Mouse (Mus musculus) urinary bladder, adult 2 months (tissue): ENCODE data around the gene Mxd3. TPM values are rescaled to one million over a fixed set of nuclear protein-coding genes. Genes with fewer than 3 reads are reported as not detected.

Experiments
- polyA plus RNA-seq: library from polyadenylated mRNA; depleted of rRNA; stranded (reverse); fragments of >200 nt; gene quantifications from 2 replicates; pipeline ENCODE4 v1.2.3, GENCODE M21; 2012; rRNA removed

Mxd3 gene
- polyA plus RNA-seq, 1 experiment = 1.9 TPM

Other genes starting within 250 kb of the Mxd3 start
- gene Uimc1, start 229.5 kb downstream of the Mxd3 start, polyA plus RNA-seq = 30.8 and 31.4 TPM in 2 replicates
- 30.0 and 34.6 TPM in 2 replicates for gene Zfp346, start 224.5 kb downstream of the Mxd3 start, polyA plus RNA-seq
- not detected in 2 replicates for gene Gm17617, start 196.3 kb downstream of the Mxd3 start, polyA plus RNA-seq
- 0.15 and 0.66 TPM in 2 replicates for gene Fgfr4, start 177.2 kb downstream of the Mxd3 start, polyA plus RNA-seq
- 25.8 and 32.1 TPM in 2 replicates for gene Nsd1, start 120.0 kb downstream of the Mxd3 start, polyA plus RNA-seq
- gene Prelid1, start 9.3 kb downstream of the Mxd3 start, polyA plus RNA-seq = 168 and 176 TPM in 2 replicates
- gene Rab24, start 7.9 kb downstream of the Mxd3 start, polyA plus RNA-seq = 100.0 and 134 TPM in 2 replicates
- 67.3 and 72.5 TPM in 2 replicates for gene Lman2, start 33.0 kb upstream of the Mxd3 start, polyA plus RNA-seq
- 2.0 and 2.7 TPM in 2 replicates for gene Rgs14, start 39.9 kb upstream of the Mxd3 start, polyA plus RNA-seq
- gene Slc34a1, start 68.4 kb upstream of the Mxd3 start, polyA plus RNA-seq = 0.44 and 0.52 TPM in 2 replicates
- not detected in 2 replicates for gene Pfn3, start 85.4 kb upstream of the Mxd3 start, polyA plus RNA-seq
- gene F12, start 97.0 kb upstream of the Mxd3 start, polyA plus RNA-seq = 0.06 and 0.07 TPM in 2 replicates
- gene Grk6, start 115.2 kb upstream of the Mxd3 start, polyA plus RNA-seq = 37.4 and 42.4 TPM in 2 replicates
- gene Prr7, start 134.4 kb upstream of the Mxd3 start, polyA plus RNA-seq = 3.5 and 3.8 TPM in 2 replicates
- 43.0 and 45.3 TPM in 2 replicates for gene Dbn1, start 158.3 kb upstream of the Mxd3 start, polyA plus RNA-seq
- 382 and 383 TPM in 2 replicates for gene Pdlim7, start 183.9 kb upstream of the Mxd3 start, polyA plus RNA-seq
- gene Dok3, start 199.5 kb upstream of the Mxd3 start, polyA plus RNA-seq = 5.1 and 6.9 TPM in 2 replicates
- 45.1 and 51.6 TPM in 2 replicates for gene Ddx41, start 206.8 kb upstream of the Mxd3 start, polyA plus RNA-seq
- 86.0 and 97.9 TPM in 2 replicates for gene Fam193b, start 241.3 kb upstream of the Mxd3 start, polyA plus RNA-seq
- 136 and 157 TPM in 2 replicates for gene Tmed9, start 243.9 kb upstream of the Mxd3 start, polyA plus RNA-seq